Mouse (Mus musculus) adrenal gland, postnatal 4 days (tissue): ENCODE results near the gene Ankrd13d. TPM values are rescaled to one million over a fixed set of nuclear protein-coding genes. Genes with fewer than 3 reads are reported as not detected.

Experiments used
- DNase-seq, 2 experiments: peaks; one replicate each; pipeline ENCODE4 v3.0.0; 2021 to 2022; ENCODE audit warnings: low spot score in 2 of 2, mixed read lengths in 2 of 2
- long read RNA-seq, 2 experiments: library from polyadenylated mRNA; stranded (forward); transcript quantifications; one replicate each; pipeline ENCODE4 v2.0.0; 2021
- total RNA-seq, 2 experiments: library from RNA; stranded (reverse); gene quantifications; 2 replicates each; pipeline ENCODE4 v1.2.3; 2021

Ankrd13d gene
- total RNA-seq = 1 to 10 TPM; 8.2 to 8.8 TPM
- long read RNA-seq, experiment 1, partial matches to known transcripts = 1 of 12 reads
- long read RNA-seq, experiment 1, other reads (novel, unspliced or antisense) = 8 of 12 reads
- long read RNA-seq, experiment 2, partial matches to known transcripts = 1 of 14 reads
- long read RNA-seq, experiment 2, other reads (novel, unspliced or antisense) = 10 of 14 reads

- peak; percentile 74 to 78 for DNase-seq
These were observed at the start of gene Ankrd13d for GRCm38 (mm10) chr19:4282898-4283553. Ankrd13d (minus strand) TSS chr19:4283137.

DNA sequence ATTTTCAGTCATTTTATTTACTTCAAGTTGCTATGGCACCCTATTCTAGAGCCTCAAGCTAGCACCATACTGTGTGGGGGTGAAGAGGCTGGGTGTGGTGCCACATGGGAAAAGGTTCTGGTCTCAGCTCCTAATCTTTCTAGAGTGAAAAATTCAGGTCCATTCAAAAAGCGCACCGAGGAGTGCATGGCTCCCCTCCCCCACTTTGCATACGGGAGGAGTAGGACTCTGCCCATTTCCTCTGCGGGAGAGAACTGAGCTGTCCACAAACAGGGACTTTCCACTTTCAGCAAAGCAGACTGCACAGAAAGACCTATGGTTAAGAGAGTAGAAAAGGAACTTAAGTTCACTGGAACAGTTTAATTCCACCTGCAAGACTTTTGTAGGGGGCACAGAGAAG is 49.7 kb upstream of the Ankrd13d start:
- peak in 1 of 2 experiments; percentile 45 for DNase-seq

DNA sequence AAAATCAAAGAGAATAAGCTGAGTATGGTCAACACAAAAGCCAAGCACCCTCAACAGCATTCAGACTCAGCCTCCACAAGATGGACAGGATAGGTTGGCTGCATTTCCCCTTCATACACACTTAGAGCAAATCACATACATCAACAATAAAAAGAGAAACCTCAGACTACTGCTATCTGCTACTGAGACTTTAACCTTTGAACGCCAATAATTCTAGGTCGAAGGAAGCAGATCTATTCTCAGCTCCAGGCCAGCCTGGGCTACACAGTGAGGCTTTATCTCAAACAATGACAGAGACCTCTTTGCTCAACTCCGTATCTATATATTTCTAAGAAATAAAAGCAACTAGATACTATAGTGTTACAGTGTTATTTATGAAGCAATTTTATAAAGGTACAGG is 48.3 kb upstream of the Ankrd13d start:
- DNase-seq = no peak

DNA sequence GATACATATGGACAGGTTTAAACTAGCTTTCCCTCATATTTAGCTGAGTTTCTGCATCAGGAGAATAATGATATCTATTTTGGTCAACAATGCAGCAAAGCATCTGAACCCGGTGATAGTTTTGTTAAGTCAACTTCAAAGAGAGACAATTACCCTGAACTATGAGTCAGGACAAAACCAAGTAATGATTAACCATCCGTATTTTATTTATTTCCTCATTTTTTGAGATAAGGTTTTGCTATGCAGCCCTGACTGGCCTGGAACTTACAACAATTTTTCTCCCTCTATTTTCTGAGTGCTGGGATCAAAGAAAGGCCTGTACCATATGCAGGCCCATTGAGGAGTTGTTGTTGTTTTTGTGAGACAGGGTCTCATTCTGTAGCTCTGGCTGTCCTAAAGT is 47.7 kb upstream of the Ankrd13d start:
- no peak for DNase-seq

DNA sequence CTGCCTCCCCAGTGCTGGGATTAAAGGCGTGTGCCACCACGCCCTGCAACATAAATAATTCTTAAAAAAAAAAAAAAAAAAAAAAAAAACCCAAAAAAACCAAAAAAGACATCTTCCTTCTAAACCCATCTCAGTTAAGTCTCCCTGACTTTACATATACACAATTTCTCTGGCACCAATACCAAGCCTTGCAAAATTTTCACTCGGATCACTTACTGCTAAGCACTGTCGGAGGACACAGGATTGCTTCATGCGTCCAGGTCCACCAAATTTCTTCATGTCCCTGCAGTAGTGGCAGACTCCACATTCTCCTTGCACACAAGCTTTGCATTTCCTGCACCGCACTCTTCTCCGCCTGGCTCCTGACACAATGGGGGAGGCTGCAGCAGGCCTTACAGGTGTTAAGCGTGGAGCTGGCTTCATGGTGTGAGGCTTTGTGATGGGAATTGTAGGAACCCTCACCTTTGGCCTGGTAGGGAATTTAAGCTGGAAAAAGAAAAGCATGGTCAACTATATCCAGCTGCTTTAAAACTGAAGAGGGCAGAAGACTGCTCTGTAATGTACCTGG is 45.9 kb upstream of the Ankrd13d start:
- no peak for DNase-seq

DNA sequence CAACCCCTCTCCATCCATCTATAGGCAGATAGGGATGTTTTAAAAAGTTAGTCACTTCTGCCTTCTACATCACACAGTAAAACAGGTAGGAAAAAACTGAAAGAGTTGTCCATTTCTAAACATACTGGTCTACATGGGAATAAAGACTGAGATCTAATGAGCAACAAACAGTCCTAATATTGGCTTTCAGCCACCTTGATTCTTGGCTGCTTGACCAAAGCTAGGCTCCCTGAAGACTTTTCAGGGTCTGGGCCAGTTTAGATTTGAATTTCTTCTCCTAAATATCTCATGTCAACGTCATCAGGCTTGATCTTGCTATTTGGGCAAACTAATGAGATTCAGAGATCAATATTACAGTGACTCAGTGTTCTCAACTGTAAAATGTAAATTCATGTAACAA is 43.9 kb upstream of the Ankrd13d start:
- no peak for DNase-seq

DNA sequence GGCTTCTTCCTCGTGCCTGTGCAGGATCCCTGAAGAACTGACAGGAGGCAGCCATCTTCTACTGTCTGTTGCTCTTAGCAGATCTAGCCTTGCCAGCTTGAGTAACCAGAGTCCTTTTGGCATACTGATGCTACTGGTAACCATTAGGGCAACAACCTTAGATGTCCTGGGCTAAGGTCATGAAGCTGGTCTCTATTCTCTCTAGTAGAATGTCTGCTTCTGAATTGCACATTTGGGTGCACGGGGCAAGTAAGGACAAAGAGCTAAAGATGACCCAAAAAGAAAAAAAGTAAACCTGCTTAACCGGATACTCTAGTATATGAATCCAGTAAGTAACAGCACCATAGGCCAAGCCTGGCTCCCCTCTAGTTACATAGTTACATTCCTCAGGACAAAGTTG is 43.2 kb upstream of the Ankrd13d start:
- no peak for DNase-seq

DNA sequence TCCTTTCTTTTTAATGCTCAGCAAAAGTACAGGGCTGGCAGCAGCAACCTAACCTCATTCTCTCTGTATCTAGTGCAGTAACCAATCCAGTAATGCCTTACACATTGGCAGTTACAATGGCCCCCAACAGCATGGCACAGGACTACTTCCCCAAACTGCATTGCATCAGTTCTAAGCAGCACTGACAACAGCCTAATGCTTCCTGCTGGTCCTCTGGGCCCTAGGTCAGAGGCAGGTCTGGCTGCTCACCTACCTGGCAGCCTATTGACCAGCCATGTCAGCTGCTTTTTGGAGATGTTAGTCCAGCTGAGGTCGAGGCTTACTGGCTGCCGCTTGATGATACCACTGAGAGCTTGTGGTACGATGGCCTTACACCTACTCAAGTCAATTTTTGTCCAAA is 39.2 kb upstream of the Ankrd13d start:
- no peak for DNase-seq

DNA sequence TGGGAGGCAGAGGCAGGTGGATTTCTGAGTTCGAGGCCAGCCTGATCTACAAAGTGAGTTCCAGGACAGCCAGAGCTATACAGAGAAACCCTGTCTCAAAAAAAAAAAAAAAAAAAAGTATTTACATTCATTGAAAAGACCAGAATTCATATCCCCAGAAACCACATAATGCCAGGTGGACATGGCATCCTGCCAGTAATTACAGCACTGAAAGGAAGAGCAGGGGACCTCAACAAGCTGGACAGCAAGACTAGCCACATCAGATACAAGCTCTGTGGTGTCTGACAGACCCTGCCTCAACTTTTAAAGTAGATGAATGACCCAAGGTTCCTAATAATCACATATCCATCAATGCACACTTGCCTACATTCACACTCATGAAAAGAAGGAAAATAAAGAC is 38.7 kb upstream of the Ankrd13d start:
- no peak for DNase-seq

DNA sequence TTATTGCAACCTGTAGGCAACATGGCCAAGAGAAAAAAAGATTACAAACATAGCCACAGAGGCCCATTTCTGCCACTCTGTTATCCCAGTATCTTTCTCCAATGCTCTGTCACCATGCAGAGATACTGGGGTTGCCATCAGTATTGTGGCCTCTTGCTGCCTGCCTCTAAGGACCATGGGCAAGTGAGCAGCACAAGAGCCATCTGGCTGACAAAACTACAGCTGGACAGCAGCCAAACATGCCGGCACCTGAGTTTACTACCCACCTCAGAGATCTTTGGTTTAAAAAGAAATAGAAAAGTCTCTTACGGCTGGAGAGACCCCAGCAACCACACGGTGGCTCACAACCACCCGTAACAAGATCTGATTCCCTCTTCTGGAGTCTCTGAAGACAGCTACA is 36.3 kb upstream of the Ankrd13d start:
- no peak for DNase-seq

GRCm38 (mm10) chr19:4317181-4317580 is 34.2 kb upstream of the Ankrd13d start:
- DNase-seq = no peak

DNA sequence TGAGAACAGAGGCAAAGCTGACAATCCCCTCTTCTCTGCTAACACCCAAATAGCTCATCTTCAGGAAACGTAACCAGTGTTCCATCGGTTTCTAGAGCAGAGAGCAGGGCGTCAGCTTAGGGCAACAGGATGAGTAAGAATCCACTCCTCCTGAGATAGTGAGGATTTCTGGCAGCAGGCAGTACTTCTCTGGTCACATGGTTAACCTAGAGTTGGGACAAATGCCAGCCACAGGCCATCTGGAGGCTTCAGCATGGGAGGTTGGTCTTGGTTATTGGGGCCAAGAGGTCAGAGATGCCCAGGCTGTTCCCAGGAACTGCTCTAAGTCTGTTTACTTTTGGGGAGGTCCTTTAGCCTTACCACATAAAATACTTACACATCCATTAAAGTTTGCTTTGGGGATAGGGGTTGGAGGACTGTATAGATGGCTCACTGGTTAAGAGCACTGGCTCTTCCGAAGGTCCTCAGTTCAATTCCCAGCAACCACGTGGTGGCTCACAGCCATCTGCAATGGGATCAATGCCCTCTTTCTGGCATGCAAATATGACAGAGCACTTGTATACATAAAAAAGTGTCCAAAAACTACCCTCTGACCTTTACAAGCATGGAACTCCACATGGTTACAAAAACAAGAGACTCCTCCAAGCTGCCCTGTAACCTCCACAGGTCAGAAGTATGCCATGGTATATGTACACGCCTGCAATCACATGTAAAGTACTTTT is 32.4 kb upstream of the Ankrd13d start:
- no peak for DNase-seq

DNA sequence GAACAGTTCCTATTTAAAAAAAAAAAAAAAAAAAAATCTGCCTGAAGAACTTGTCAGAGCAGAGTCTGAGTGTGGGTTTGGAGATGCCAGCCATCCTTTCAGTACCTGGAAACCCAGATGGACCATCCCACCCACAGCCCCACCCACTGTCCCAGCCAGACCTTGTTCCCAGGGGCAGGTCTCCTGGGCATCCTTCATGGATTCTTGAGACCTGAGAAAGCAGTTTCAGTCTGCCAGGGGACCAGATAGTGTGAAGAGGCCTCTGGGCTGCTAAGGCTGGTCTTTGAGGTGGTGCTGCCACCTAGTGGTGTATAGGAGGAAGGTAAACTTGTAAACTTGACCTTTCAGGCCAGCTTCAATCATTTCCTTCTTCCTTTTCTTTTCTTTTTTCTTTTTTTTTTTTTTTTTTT is 26.8 kb upstream of the Ankrd13d start:
- no peak for DNase-seq

GRCm38 (mm10) chr19:4309302-4309701 is 26.4 kb upstream of the Ankrd13d start:
- no peak for DNase-seq

DNA sequence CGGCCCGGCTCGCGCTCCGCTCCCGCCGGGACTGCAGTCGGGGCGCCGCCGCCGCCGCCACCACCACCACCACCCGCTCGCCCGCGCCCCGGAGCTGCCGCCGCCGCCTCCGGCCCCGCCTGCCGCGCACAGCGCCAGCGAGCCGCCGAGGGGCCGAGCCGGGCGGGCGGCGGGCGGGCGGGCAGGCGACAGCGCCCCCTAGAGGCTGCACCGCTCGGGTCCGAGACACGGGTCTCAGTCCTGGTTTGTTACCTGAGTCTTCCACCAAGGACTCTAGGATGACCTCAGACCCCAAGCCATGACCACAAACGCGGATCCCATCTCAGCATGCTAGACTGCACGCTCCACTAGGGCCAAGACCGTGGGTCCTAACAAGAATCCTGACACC is 23.2 kb upstream of the Ankrd13d start, which contains the start of gene Grk2:
TSS of gene Grk2 (minus strand) at position 33 of the 388 bp plus-strand sequence.
- peak; percentile 51 to 65 for DNase-seq

DNA sequence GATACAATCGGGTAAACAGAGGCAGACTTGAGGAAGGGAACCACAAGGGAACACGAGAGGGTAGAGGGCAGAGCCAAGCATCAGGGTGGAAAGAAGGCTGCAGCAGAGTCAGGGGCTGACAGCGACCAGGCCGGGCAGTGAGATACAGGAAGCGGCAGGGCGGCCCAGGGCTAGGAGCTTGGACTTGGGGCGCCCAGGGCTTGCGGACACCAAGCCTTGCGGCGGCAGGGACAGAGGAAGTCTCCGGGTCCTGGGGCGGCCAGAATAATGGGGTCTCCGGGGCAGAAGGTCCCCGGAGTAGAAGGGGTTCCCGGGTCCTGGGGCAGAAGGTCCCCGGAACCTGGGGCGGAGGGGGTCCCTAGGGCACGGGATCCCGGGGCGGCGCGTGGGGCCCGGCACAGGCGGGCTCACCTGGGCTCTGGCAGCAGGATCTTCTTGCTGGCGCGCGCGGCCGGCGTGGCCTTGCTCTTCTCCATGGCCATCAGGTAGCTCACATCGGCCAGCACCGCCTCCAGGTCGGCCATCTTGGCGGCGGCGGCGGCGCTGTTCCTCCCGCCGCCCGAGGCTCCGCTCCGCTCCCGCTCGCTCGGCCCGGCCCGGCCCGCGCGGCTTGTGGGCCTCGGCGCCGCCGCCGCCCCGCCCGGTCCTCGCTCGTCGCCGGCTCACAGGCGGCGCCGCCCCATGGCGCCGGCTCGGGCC is 22.7 kb upstream of the Ankrd13d start:
- no peak for DNase-seq

GRCm38 (mm10) chr19:4304871-4305321 is 22.0 kb upstream of the Ankrd13d start:
- no peak for DNase-seq

DNA sequence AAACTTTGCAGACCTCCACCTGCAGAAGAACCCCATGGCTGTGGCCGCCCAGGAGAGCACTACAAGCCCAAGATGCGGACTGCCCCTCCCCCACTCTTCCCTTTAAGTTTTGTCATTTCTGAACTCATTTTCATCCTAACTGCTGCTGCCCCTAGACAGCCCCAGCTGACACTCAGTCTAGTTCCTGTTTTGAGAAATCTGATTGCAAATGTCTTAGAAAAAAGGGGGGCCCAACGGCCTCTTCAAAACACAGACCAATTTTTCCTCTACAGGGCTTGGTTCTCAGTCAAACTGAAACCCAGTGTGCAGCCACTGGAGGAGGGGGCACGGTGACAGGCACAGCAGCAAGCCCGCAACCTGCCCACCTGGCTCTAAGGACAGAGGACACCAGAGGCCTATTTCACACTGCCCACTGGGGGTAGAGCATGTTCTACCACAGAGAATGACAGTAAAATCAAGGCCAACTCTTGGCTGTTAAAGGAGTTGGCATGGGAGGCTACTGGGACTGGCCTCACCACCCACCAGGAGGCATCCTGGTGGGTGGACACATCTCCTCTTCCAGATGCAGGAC is 21.4 kb upstream of the Ankrd13d start:
- DNase-seq = no peak

DNA sequence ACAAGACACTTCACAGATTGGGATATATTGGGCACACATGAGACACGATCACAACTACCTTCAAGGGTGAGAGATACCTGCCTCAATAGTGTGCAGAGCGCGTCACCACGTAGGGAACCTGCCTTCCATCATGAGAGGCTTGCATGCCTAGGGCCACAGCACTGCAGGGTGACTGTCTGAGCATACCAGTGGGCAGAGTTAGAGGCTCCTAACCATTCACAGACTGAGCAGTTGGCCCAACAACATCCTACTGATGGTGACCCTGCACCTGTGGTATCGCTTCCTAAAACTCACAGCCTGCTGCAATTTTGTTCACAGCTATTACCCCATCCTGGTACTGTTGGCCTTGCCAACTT is 20.7 kb upstream of the Ankrd13d start:
- DNase-seq = no peak

GRCm38 (mm10) chr19:4302936-4303639 is 20.2 kb upstream of the Ankrd13d start:
- no peak for DNase-seq
